Mouse (Mus musculus) liver, adult (tissue): ENCODE measurements at regions not wholly inside any gene's neighbourhood (a gene's known extent, or its start where the extent isn't known, plus 50 kb on each side); places are given as distances from the start of the nearest gene placed in this dataset.
A peak's percentile ranks its signal among the peaks of the same experiment; 100 is the strongest.

Source experiments
- GATA4 ChIP-seq: IDR thresholded peaks from 2 replicates; pipeline ENCODE4 v1.6.1; 2014; ENCODE audit warnings: mild to moderate bottlenecking, low read length; ENCODE audit not compliant: insufficient replicate concordance

DNA sequence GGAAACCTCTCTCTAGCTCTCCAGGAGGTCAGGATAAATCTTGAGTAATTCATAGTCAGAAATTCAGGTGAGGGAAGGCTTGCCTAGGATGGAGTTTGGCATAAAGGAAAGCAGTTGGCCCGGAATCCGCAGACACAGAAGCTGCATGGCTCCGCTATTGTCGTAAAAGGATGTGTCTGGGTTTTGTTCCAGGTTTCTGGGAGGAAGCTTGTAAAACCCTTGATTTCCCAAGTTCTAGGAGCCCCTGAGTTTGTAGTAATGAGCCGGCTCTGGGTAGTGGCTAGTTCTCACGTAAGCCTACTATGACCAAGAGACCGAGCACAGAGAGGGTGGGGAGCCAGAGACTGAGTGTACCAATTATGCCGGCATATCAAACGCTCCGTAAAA, 52.7 kb upstream of the Gm21915 start:
- no peak for TF ChIP-seq GATA4

DNA sequence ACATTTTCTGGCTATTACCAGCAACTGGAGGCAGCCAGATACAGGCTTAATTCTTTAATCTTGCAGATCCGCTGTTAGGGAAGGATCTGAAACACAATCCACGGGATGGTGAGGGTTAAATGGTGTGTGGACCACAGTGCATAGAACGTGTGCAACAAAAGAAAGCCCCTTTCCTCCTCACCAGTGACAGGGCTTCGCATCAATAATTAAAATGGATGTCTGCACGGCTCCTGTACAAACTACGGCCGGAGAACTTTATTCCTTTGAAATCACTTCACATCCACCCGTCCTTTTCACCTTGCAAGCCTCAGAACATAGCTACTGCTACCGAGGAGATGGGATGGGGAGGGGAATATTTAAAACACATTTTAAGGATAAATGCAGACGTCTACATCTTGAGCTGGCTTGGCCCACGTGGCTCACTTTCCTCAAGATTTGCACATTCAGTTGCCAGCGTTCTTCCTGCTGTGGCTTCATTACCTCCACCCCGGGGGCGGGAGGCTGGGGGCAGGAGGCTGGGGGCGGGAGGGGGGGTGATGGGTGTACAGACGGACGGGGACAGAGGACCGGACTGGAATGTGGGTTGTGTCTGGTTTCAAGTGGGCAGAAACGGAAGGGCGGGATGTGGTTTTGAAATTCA, 53.3 kb upstream of the Gm21915 start:
- no peak for TF ChIP-seq GATA4

DNA sequence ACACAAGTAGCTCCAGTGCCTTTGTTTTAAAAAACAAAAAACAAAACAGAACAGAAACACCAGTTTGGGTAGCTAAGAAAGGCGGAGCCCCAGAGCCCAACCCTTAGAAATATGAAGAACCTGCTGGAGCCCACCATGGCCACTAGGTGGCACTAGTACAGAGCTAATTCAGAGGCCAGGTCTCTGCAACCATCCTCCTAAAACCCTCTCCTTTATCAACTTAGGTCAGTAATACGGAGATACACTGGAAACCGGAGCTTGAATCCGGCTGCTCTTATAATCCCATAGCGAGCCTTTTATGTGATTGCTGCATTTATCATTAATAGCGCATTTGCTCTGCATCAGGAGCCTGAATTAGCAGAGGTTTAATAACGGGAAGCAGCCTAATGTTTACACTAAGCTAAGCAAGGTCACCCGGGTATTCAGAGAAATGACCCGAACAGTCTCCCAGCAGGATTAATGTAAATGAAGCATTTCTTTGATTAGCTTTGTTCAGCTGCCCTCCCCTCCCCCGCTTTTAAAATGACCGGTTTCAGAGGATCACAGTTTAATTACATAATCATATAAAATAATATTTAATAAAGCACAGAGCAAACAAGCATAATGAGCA, 53.9 kb upstream of the Gm21915 start:
- TF ChIP-seq GATA4 = no peak

DNA sequence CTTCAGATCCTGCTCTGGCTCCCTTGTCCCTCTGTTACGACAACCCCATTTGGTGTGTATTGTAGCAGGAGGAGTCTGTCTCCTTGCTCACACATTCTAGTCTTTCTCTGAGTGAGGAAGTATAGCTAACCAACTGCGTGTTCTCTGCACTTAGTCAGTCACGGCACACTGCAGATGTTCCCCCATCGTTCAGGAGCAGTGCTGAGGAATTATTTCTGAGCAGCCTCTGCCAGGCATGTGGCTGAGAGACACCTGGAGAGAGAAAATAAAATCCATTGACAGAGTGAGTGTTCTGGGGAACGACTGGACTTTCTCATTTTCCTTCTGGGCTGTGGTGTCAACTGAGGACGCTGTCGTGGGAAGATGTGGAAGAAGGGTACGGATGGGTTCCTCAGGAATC, 54.5 kb upstream of the Gm21915 start:
- no peak for TF ChIP-seq GATA4

DNA sequence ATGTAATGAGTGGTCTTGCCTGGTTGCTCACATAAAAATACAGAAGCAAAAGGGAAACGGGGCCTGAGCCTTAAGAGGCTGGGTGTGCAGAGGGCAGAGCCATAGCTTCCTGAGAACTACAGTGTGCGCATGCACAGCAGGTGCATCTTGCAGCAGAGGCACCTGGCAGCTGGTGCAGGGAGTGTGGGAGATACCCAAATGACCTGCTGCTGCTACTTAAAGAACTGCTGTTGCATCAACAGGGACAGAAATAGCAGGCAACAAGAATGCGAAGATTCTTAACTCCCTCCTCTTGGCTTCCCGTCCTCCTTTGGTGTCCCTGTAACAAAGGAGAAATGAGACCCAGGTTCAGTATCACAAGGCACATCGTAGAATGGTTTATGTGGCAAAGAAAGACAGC, 56.3 kb upstream of the Gm21915 start:
- no peak for TF ChIP-seq GATA4

DNA sequence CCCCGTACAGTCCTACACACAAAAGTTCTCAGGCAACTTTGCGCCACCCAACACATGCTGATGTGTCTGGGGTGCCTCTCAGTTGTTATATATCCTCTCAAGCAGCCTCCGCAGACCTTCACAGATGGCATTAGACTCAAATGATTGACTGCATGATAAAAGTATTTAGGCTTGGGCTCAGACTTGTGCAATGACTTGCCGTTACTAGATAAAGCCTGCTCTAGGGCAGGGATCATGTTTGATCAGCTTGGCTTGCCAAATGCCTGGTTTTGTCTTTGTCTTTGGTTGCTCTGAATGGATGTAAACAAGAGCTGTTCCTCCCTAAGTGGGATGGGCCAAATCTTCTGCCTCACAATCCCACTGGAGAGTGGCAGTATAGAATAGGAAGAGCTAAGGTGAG, 57.2 kb upstream of the Gm21915 start:
- TF ChIP-seq GATA4 = peak; percentile 88

DNA sequence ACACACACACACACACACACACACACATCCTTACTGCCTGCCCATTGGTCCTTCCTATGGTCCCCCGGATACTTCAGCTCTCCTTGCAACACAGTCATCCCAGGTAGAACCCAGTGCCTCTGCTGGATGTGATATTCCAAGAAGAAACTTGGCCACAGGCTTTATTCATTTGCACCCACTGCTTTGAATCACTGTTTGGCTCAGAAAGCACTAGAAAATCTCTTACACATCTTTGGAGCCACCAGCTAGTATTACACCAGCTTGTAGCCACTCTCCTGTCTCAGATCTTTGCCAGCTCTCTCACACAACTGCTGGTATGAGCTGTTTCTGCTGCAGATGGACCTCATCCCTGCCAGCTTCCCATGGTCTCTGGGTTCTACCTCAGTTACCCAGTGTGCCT, 57.7 kb upstream of the Gm21915 start:
- TF ChIP-seq GATA4 = no peak

DNA sequence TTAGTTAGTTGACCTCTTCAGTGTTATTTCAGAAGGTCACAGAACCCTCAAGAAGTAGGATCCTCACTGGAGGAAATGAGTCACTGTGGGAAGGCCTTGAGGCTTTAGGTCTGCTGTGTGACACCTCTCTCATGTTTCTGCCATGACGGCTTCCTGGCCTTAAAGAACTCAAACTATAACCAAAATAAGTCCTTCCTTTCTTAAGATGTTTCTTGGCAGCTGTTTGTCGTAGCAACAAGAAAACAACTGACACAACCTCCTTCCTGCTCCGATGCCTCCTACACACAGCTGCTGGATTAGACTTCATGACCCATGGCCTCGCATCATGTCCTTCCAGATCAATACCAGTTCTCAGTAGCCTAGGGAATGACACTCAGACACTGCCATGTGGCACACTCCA, 58.1 kb upstream of the Gm21915 start:
- no peak for TF ChIP-seq GATA4

DNA sequence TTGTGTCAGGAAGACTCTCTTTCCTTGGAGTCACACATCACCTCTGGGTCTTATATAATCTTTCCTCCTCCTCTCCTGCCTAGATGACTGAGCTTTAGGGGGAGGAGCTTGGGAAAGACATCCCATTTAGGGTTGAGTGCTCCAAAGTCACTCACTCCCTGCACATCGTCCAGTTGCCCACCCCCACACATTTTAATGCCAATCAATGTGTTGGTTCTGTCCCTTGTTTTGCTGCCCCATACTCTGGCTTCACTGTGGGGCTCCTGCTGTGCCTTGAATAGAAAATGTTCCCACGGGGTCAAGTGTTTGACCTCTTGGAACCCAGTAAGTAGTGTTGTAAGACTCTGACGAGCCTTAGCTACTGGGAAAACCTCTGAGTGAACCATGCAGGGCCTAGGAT, 58.8 kb upstream of the Gm21915 start:
- no peak for TF ChIP-seq GATA4

DNA sequence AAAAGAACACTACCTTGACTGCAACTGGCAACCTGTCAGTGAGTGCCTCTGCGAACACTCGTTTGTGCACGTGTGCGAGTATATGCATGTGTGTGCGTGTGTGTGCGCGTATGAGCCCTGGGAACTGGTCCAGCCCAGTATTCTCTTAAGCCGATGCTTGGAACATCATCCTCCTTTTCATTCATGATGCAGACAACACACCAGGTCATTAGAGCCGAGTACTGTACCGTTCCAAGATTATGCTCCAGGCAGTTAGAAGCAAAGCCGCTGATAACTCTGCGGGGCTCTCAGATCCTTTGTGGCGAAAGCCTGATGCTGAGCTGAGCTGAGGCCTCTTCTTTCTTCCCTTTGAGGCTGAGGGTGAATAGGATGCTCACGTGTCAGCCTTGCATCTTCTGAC, 61.8 kb upstream of the Gm21915 start:
- TF ChIP-seq GATA4 = no peak

DNA sequence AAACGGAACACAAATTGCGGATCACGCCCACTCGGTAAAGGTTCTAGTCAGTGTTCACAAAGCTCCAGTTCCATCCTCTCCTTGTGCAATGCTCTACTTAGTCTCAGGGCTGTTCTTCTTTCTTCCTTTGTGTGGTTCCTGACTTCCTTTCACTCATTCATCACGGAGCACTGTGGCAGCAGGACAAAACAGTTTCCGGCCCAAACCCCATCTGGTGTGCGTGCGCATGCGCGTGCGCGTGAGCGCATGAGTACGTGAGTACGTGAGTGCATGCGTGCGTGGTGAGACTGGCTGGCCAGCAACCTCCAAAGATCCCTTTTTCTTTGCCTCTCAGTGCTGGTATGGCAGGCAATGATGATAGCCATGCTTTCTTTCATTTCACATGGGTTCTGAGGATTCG, 62.5 kb upstream of the Gm21915 start:
- TF ChIP-seq GATA4 = no peak

DNA sequence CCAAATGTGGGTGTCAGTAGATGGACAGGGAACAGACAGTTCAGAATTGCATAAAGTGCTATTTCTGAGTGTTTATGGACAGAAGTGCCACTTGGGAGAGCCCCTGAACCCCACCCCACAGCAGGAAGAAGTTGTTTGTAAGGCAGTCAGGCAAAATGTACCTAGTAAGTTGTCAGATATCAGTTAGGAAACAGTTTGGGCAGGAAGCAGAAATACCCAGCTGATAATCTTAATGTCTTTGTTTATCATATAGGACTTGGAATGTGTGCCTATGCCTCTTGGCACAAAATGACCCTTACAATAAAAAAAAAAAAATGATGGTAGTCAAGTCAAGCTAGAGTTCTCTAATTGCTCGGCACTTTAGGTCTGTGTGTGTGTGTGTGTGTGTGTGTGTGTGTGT, 66.9 kb upstream of the Gm21915 start:
- TF ChIP-seq GATA4 = no peak

DNA sequence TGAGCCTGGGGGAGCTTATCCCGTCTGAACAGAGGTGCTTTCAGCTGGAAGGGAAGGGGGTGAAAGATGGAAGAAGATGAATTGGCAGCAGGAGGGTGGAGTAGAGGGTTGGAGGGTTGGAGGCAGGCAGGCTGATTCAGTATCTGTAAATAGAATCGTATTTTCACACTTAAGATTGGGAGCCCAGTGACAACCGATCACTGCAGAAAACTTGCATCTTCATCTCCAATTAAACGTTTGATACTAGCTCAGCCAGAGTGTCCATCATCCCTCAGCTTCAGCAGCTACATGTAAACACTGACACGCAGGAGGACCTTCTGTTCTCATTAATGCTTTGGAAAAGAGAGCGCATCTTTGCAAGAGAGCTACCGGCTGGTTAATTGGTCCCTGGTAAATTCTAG, 67.2 kb upstream of the Gramd1b start:
- TF ChIP-seq GATA4 = no peak

DNA sequence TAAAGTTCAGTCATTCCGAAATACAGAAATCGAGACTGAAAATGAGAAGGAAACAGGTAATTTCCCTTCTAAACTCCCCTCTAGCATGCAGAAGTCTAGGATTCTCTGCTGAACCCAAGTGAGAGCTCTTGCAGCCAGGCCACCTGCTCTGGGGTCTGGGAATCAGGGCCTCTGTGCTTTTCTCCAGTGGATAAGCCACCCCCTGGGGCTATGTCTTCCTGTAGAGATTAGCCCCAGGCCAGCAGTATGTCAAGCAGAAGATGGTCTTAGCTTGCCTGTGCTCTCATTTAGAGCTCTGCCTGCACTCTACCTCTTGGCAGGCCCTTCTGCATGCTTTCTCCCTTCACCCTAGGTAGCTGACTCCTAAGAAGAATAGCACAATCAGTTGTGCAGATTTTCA, 56.2 kb upstream of the Gramd1b start:
- no peak for TF ChIP-seq GATA4

DNA sequence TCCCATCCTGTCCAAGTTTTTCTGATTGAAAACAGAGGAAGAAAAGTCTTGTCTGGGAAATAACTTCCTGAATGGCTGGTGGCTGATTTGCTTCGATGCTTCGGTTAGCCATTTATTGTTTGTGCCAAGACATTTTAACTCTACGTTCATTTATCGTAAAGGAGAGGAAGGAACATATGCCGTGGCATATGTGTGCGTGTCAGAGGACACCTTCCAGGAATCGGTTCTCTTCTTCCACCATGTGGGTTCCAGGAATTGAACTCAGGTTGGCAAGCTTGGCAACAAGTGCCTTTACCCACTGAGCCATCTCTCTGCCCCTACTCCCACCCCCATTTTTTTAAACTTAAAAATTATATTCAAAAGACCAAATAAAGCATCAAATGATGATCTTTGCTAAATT, 55.4 kb upstream of the Gramd1b start:
- no peak for TF ChIP-seq GATA4

DNA sequence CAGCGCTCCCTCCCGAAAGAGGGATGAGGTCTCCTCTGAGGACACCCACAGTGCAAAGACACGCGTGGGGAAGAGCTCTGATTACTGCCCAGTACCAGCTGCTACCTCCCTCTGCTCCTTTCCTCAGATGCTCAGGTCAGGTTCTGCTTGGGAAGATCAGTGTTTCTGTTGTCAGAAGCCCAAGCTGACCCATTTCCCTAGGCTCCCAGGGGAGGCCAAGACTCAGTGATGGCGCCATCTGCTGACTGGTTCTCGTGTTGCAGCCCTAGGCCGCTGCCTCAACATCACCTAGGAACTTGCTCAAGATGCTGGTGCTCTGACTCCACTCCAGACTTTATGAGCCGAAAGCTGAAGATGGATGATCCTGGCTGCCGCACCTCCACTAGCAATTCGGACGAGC, 52.4 kb upstream of the Gramd1b start:
- no peak for TF ChIP-seq GATA4

DNA sequence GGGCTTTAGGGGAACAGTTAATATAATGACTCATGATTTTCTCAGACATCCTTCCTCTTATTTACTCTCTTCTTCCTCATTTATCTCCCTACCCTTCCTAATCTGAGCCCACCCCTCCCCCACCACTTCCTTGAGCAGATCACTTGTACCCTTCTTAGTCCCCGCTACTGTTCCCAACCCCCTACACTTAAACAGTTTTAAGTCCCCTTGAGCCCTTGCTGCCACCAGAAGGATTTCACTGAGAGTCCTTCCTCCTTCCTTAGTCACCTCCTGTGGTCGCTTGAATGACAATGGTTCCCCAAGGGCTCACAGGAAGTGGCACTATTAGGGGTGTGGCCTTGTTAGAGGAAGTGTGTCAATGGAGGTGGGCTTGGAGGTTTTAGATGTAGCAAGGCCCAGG, 50.7 kb upstream of the Gramd1b start:
- no peak for TF ChIP-seq GATA4
